Mouse (Mus musculus): Measurements from ENCODE around the gene Smyd5.

Smyd5 gene

GRCm38 (mm10) chr6:85491606-85492005, 59.8 kb downstream of the Smyd5 start:
- no peak for DNase-seq (ENCODE audit: low spot score in 2 of 2)

All from frontal cortex, postnatal 36 days (tissue).